Mouse (Mus musculus): ENCODE measurements at regions not wholly inside any gene's neighbourhood (a gene's known extent, or its start where the extent isn't known, plus 50 kb on each side); places are given as distances from the start of the nearest gene placed in this dataset.
"Not testable (repeated sequence)": the region's sequence is repeated elsewhere in the genome, so short reads cannot be mapped to it uniquely, and the experiment has no call there.

GRCm38 (mm10) chr3:137228416-137228815, 112.5 kb upstream of the Emcn start:
- H3K27ac ChIP-seq (ENCODE audit: poor library complexity, severe bottlenecking) = no peak overlapping the region
- WGBS = 68% methylated on average over 5 of the region's 5 CpGs
- no peak overlapping the region for H3K9ac ChIP-seq
- no peaks in the 10 kb centered on the region for H3K27me3 ChIP-seq (replicated peaks)
- ATAC-seq (ENCODE audit: insufficient number of reproducible peaks, low FRiP score) = peak; percentile 4; the same call in 1 of the 2 replicates
- H3K36me3 ChIP-seq = no peaks in the 10 kb centered on the region
- no peaks in the 10 kb centered on the region for H3K4me1 ChIP-seq (replicated peaks)
- no peak overlapping the region for H3K4me3 ChIP-seq
- no peaks in the 10 kb centered on the region for H3K9me3 ChIP-seq (replicated peaks)
- H3K4me2 ChIP-seq = no peak overlapping the region

GRCm38 (mm10) chr3:137242877-137243276, 98.0 kb upstream of the Emcn start:
- Histone ChIP-seq H3K9ac (no peak overlapping the region), H3K4me3 (no peak overlapping the region), H3K27me3 (replicated peaks) (no peaks in the 10 kb centered on the region), H3K36me3 (no peaks in the 10 kb centered on the region), H3K4me1 (replicated peaks) (peaks cover 3% of the 10 kb centered on the region; the same call in 1 of the 2 replicates), H3K9me3 (replicated peaks) (no peaks in the 10 kb centered on the region), H3K27ac (ENCODE audit: poor library complexity, severe bottlenecking) (no peak overlapping the region), H3K4me2 (no peak overlapping the region)
- WGBS = 27% methylated on average over 1 of the region's 1 CpGs
- no peak for ATAC-seq (ENCODE audit: insufficient number of reproducible peaks, low FRiP score)

GRCm38 (mm10) chr3:137263907-137264306, 77.0 kb upstream of the Emcn start:
- no peaks in the 10 kb centered on the region for H3K9me3 ChIP-seq (replicated peaks)
- H3K4me2 ChIP-seq = no peak overlapping the region
- H3K36me3 ChIP-seq = no peaks in the 10 kb centered on the region
- H3K27ac ChIP-seq (ENCODE audit: poor library complexity, severe bottlenecking) = no peak overlapping the region
- WGBS = 85% methylated on average over 4 of the region's 4 CpGs
- no peaks in the 10 kb centered on the region for H3K27me3 ChIP-seq (replicated peaks)
- no peaks in the 10 kb centered on the region for H3K4me1 ChIP-seq (replicated peaks)
- no peak overlapping the region for H3K9ac ChIP-seq
- no peak overlapping the region for H3K4me3 ChIP-seq
- ATAC-seq (ENCODE audit: insufficient number of reproducible peaks, low FRiP score) = no peak

GRCm38 (mm10) chr3:137267752-137268151, 73.1 kb upstream of the Emcn start:
- Histone ChIP-seq H3K4me1 (replicated peaks) (no peaks in the 10 kb centered on the region), H3K27ac (ENCODE audit: poor library complexity, severe bottlenecking) (no peak overlapping the region), H3K36me3 (no peaks in the 10 kb centered on the region), H3K4me3 (no peak overlapping the region), H3K4me2 (no peak overlapping the region), H3K27me3 (replicated peaks) (no peaks in the 10 kb centered on the region), H3K9ac (no peak overlapping the region), H3K9me3 (replicated peaks) (no peaks in the 10 kb centered on the region)
- WGBS = 68% methylated on average over 1 of the region's 1 CpGs
- no peak for ATAC-seq (ENCODE audit: insufficient number of reproducible peaks, low FRiP score)

- 63% methylated on average over 8 of the region's 8 CpGs for WGBS
- no peak overlapping the region for H3K4me2 ChIP-seq
Measured at GRCm38 (mm10) chr3:137275444-137275843, 65.4 kb upstream of the Emcn start.

GRCm38 (mm10) chr3:137279284-137279683, 61.6 kb upstream of the Emcn start:
- Histone ChIP-seq H3K4me1 (replicated peaks) (peaks cover 3% of the 10 kb centered on the region; the same call in 1 of the 2 replicates), H3K4me2 (no peak overlapping the region), H3K36me3 (no peaks in the 10 kb centered on the region), H3K27me3 (replicated peaks) (no peaks in the 10 kb centered on the region), H3K27ac (ENCODE audit: poor library complexity, severe bottlenecking) (no peak overlapping the region), H3K9ac (no peak overlapping the region), H3K9me3 (replicated peaks) (no peaks in the 10 kb centered on the region; the same call in 1 of the 2 replicates), H3K4me3 (no peak overlapping the region)
- ATAC-seq (ENCODE audit: insufficient number of reproducible peaks, low FRiP score) = no peak
- WGBS = 94% methylated on average over 1 of the region's 1 CpGs

More at GRCm38 (mm10) chr3:137275444-137275843, 65.4 kb upstream of the Emcn start:
- no peak overlapping the region for H3K4me3 ChIP-seq
- H3K27me3 ChIP-seq (replicated peaks) = no peaks in the 10 kb centered on the region
- no peaks in the 10 kb centered on the region for H3K36me3 ChIP-seq
- ATAC-seq (ENCODE audit: insufficient number of reproducible peaks, low FRiP score) = no peak
- H3K4me1 ChIP-seq (replicated peaks) = peaks cover 3% of the 10 kb centered on the region; the same call in 1 of the 2 replicates
- no peak overlapping the region for H3K27ac ChIP-seq (ENCODE audit: poor library complexity, severe bottlenecking)
- no peaks in the 10 kb centered on the region for H3K9me3 ChIP-seq (replicated peaks)
- no peak overlapping the region for H3K9ac ChIP-seq

GRCm38 (mm10) chr3:137281052-137281451, 59.8 kb upstream of the Emcn start:
- Histone ChIP-seq H3K27me3 (replicated peaks) (no peaks in the 10 kb centered on the region), H3K9me3 (replicated peaks) (no peaks in the 10 kb centered on the region; the same call in 1 of the 2 replicates), H3K36me3 (no peaks in the 10 kb centered on the region), H3K27ac (ENCODE audit: poor library complexity, severe bottlenecking) (no peak overlapping the region), H3K9ac (no peak overlapping the region), H3K4me1 (replicated peaks) (no peaks in the 10 kb centered on the region), H3K4me3 (no peak overlapping the region), H3K4me2 (no peak overlapping the region)
- 80% methylated on average over 7 of the region's 7 CpGs for WGBS
- no peak for ATAC-seq (ENCODE audit: insufficient number of reproducible peaks, low FRiP score)

GRCm38 (mm10) chr3:137287558-137287957, 53.3 kb upstream of the Emcn start:
- H3K36me3 ChIP-seq; H3K4me1 ChIP-seq (replicated peaks); H3K27ac ChIP-seq (ENCODE audit: poor library complexity, severe bottlenecking); H3K9me3 ChIP-seq (replicated peaks); ATAC-seq (ENCODE audit: insufficient number of reproducible peaks, low FRiP score); H3K9ac ChIP-seq; H3K4me3 ChIP-seq; H3K27me3 ChIP-seq (replicated peaks); H3K4me2 ChIP-seq: not testable (repeated sequence)
- 84% methylated on average over 11 of the region's 11 CpGs for WGBS

- ATAC-seq (ENCODE audit: insufficient number of reproducible peaks, low FRiP score) = no peak
- Histone ChIP-seq H3K27me3 (replicated peaks) (no peaks in the 10 kb centered on the region), H3K27ac (ENCODE audit: poor library complexity, severe bottlenecking) (no peak overlapping the region), H3K9ac (no peak overlapping the region), H3K4me3 (no peak overlapping the region), H3K36me3 (no peaks in the 10 kb centered on the region), H3K4me1 (replicated peaks) (peaks cover 3% of the 10 kb centered on the region; the same call in 1 of the 2 replicates), H3K9me3 (replicated peaks) (no peaks in the 10 kb centered on the region), H3K4me2 (no peak overlapping the region)
- 81% methylated on average over 7 of the region's 7 CpGs for WGBS
Measured at GRCm38 (mm10) chr3:137288301-137288942, 52.4 kb upstream of the Emcn start.

- 72% methylated on average over 2 of the region's 2 CpGs for WGBS
- Histone ChIP-seq H3K4me2 (no peak overlapping the region), H3K27ac (ENCODE audit: poor library complexity, severe bottlenecking) (0 out of 2 replicates have a peak overlapping the region, but pooled peaks have one; percentile 25), H3K4me1 (replicated peaks) (peaks cover 5% of the 10 kb centered on the region; the same call in 1 of the 2 replicates), H3K36me3 (no peaks in the 10 kb centered on the region), H3K27me3 (replicated peaks) (no peaks in the 10 kb centered on the region), H3K9ac (no peak overlapping the region), H3K4me3 (no peak overlapping the region), H3K9me3 (replicated peaks) (no peaks in the 10 kb centered on the region)
- no peak for ATAC-seq (ENCODE audit: insufficient number of reproducible peaks, low FRiP score)
Measured at GRCm38 (mm10) chr3:137288943-137289682, 51.8 kb upstream of the Emcn start.

GRCm38 (mm10) chr3:137289683-137289984, 51.2 kb upstream of the Emcn start:
- H3K4me1 ChIP-seq (replicated peaks) = peaks cover 5% of the 10 kb centered on the region; the same call in 1 of the 2 replicates
- H3K36me3 ChIP-seq = no peaks in the 10 kb centered on the region
- ATAC-seq (ENCODE audit: insufficient number of reproducible peaks, low FRiP score) = no peak
- H3K4me2 ChIP-seq = no peak overlapping the region
- 75% methylated on average over 3 of the region's 3 CpGs for WGBS
- no peaks in the 10 kb centered on the region for H3K27me3 ChIP-seq (replicated peaks)
- H3K9ac ChIP-seq = no peak overlapping the region
- H3K9me3 ChIP-seq (replicated peaks) = no peaks in the 10 kb centered on the region
- peak overlapping the region; percentile 25; the same call in 1 of the 2 replicates for H3K27ac ChIP-seq (ENCODE audit: poor library complexity, severe bottlenecking)
- H3K4me3 ChIP-seq = no peak overlapping the region
